Comparison of ENCODE assay signal across 9 mouse cellular contexts in the genomic region with DNA sequence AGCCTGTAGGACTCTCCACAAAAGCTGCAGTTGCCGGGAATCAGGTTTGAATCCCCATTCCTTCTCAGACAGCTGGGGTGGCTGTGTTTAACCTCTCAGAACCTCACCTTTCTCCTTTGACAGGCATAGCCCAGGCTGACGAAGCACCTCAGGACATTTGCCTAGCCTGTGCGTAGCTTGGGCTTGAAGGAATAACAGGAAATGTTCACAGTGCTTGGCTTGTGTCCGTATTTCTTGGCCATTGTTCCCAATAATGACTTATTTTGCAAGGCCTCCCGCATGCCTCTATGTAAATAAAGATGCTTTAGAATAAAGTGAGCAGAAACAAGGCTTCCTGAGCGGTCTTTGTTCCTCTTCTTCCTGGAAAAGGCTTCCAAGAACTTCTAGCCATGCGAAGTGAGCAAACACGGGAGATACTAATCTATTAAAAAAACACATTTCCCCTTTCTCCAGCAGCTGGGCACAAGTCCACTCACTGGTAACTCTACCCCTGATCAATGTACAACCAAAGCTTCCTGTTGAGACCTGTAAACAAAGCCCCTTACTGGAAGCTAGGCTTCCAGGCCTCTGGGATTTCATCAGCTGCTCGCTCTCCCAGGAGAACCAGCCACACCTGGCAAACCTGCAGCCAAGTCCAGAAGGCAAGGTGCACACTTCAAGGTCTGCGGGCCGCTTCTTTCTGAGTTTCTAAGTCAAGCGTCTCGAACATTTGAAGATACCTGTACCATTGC. TPM values are rescaled to one million over a fixed set of nuclear protein-coding genes. Genes with fewer than 3 reads are reported as not detected.
DNase-seq lines count a peak whose midpoint lies in the region; ATAC-seq and TF ChIP-seq lines count a peak whose summit lies in the region.
"Had no signal": no experiment of that assay in that cellular context is flagged by ENCODE, and none has a peak within 500 bp of the region (broad histone marks: within the 10 kb centered on the region; RNA-seq: fewer than 3 reads in every experiment).

No protein-coding gene starts in this region.

- TF ChIP-seq EP300 in liver, embryonic 14.5 days (IDR thresholded peaks at IDR 0.05; ENCODE audit: low read depth), result no peak

- ATAC-seq in liver, embryonic 14.5 days (ENCODE audit: insufficient read depth), result peak; percentile 32; the same call in 1 of the 2 replicates

- TF ChIP-seq POLR2A in kidney, adult 2 months (IDR thresholded peaks at IDR 0.05; ENCODE audit: low read depth, low read length), result no peak

- peak overlapping the region; percentile 57 for H3K4me3 ChIP-seq in E14TG2a.4 (replicated peaks; ENCODE audit: low read length)
- no peak overlapping the region for H3K4me3 ChIP-seq in kidney, adult 2 months (ENCODE audit: insufficient read depth, low read depth, low read length)
- H3K4me3 ChIP-seq in liver, embryonic 14.5 days (ENCODE audit: insufficient read depth in 1 of 2, low read depth in 2 of 2, low read length in 2 of 2), result no peak overlapping the region
- H3K4me3 ChIP-seq: limb, embryonic 12.5 days had no signal

- no peaks in the 10 kb centered on the region; the same call in 1 of the 2 replicates for H3K36me3 ChIP-seq in E14TG2a.4 (ENCODE audit: insufficient read depth, low read length)
- no peaks in the 10 kb centered on the region for H3K36me3 ChIP-seq in kidney, adult 2 months (ENCODE audit: control insufficient read depth, insufficient read depth, low read length)
- H3K36me3 ChIP-seq in liver, embryonic 14.5 days (replicated peaks; ENCODE audit: control insufficient read depth, insufficient read depth, low read depth), result no peaks in the 10 kb centered on the region
- H3K36me3 ChIP-seq: limb, embryonic 12.5 days had no signal

- WGBS in kidney, adult 2 months, result 37% methylated on average over 13 of the region's 13 CpGs
- 49% methylated on average over 13 of the region's 13 CpGs for WGBS in liver, embryonic 14.5 days (ENCODE audit: insufficient replicate concordance)

- H3K4me2 ChIP-seq in liver, embryonic 14.5 days (ENCODE audit: low read depth), result peak overlapping the region; percentile 40
- H3K4me2 ChIP-seq: limb, embryonic 12.5 days had no signal

- no peaks in the 10 kb centered on the region for H3K27me3 ChIP-seq in E14TG2a.4 (ENCODE audit: insufficient read depth, low read length)
- no peaks in the 10 kb centered on the region for H3K27me3 ChIP-seq in kidney, adult 2 months (replicated peaks; ENCODE audit: control insufficient read depth, insufficient read depth, low read length)
- no peaks in the 10 kb centered on the region for H3K27me3 ChIP-seq in liver, embryonic 14.5 days (ENCODE audit: control insufficient read depth, insufficient read depth, low read length)
- H3K27me3 ChIP-seq: limb, embryonic 12.5 days had no signal

- H3K27ac ChIP-seq in kidney, adult 2 months (ENCODE audit: insufficient read depth, low read depth, low read length), result peak overlapping the region; percentile 81
- H3K27ac ChIP-seq in liver, embryonic 14.5 days, result peak overlapping the region; percentile 36
- H3K27ac ChIP-seq: limb, embryonic 12.5 days had no signal

- H3K4me1 ChIP-seq in E14TG2a.4 (replicated peaks; ENCODE audit: low read depth, low read length), result peaks cover 85% of the 10 kb centered on the region
- peaks cover 17% of the 10 kb centered on the region for H3K4me1 ChIP-seq in kidney, adult 2 months (ENCODE audit: control insufficient read depth, insufficient read depth, low read length)
- peaks cover 0 to 15% of the 10 kb centered on the region in 2 experiments; a peak in 2 of 4 replicates for H3K4me1 ChIP-seq in liver, embryonic 14.5 days (replicated peaks; ENCODE audit: control insufficient read depth in 2 of 2, insufficient read depth in 2 of 2, low read length in 1 of 2)
- H3K4me1 ChIP-seq: limb, embryonic 12.5 days had no signal

- DNase-seq in ES-CJ7 (ENCODE audit: low read depth, low spot score), result peak; percentile 68
- DNase-seq in kidney, adult 2 months, result peak; percentile 88
- DNase-seq in liver, embryonic 14.5 days (ENCODE audit: low read depth in 3 of 3, low spot score in 3 of 3), result no peak
- no peak for DNase-seq in cerebellum, postnatal 36 days
- DNase-seq in left cerebral cortex, postnatal 14 days (ENCODE audit: low spot score in 2 of 2), result no peak
- no peak for DNase-seq in urinary bladder, postnatal 14 days (ENCODE audit: low spot score)
- DNase-seq: right cerebral cortex, postnatal 4 days had no signal

- no peak overlapping the region for H3K9ac ChIP-seq in liver, embryonic 14.5 days (replicated peaks)
- H3K9ac ChIP-seq: limb, embryonic 12.5 days had no signal

- intact Hi-C loops in left cerebral cortex, postnatal 14 days (cut with DNase I), result no loop called here

- H3K9me3 ChIP-seq in E14TG2a.4 (ENCODE audit: low read length), result peaks cover 11% of the 10 kb centered on the region
- H3K9me3 ChIP-seq in liver, embryonic 14.5 days (ENCODE audit: control insufficient read depth, low read length), result no peaks in the 10 kb centered on the region
- H3K9me3 ChIP-seq: limb, embryonic 12.5 days had no signal

- TF ChIP-seq CTCF in E14TG2a.4 (conservative IDR thresholded peaks at IDR 0.05; ENCODE audit: low read length), result no peak
- TF ChIP-seq CTCF in kidney, adult 2 months (conservative IDR thresholded peaks at IDR 0.05; ENCODE audit: insufficient read depth, insufficient read length, low read depth, low read length), result no peak
- no peak for TF ChIP-seq CTCF in liver, embryonic 14.5 days (IDR thresholded peaks at IDR 0.05; ENCODE audit: low read depth)

RNA-seq across cellular contexts. Expression of gene Xbp1, which starts 21.4 kb away (rescaled TPM):
- 99.8 and 102 TPM in 2 replicates for polyA plus RNA-seq in kidney, adult 2 months (2012; rRNA removed)
- 32.0 and 33.6 TPM in 2 replicates for polyA plus RNA-seq in liver, embryonic 14.5 days (2012; rRNA removed)
- 87.4 and 92.5 TPM in 2 replicates for polyA plus RNA-seq in liver, embryonic 14.5 days (2014; fragmentation: Nextera tagmentation; extraction: Ambion mirVana)
- total RNA-seq in left cerebral cortex, postnatal 14 days (2021), result 10 to 100 TPM; 79.2 to 97.0 TPM

RNA-seq across cellular contexts. Expression of gene Ccdc117, which starts 42.9 kb away (rescaled TPM):
- polyA plus RNA-seq in kidney, adult 2 months (2012; rRNA removed), result 7.8 and 9.4 TPM in 2 replicates
- polyA plus RNA-seq in liver, embryonic 14.5 days (2012; rRNA removed), result 3.9 and 6.3 TPM in 2 replicates
- 7.5 and 8.5 TPM in 2 replicates for polyA plus RNA-seq in liver, embryonic 14.5 days (2014; fragmentation: Nextera tagmentation; extraction: Ambion mirVana)
- total RNA-seq in left cerebral cortex, postnatal 14 days (2021), result 10 to 100 TPM; 10.8 to 11.7 TPM

RNA-seq across cellular contexts. Expression of gene Znrf3, which starts 54.4 kb away (rescaled TPM):
- polyA plus RNA-seq in kidney, adult 2 months (2012; rRNA removed), result 6.2 and 7.7 TPM in 2 replicates
- polyA plus RNA-seq in liver, embryonic 14.5 days (2012; rRNA removed), result 1.4 and 1.5 TPM in 2 replicates
- 2.3 and 2.4 TPM in 2 replicates for polyA plus RNA-seq in liver, embryonic 14.5 days (2014; fragmentation: Nextera tagmentation; extraction: Ambion mirVana)
- 10 to 100 TPM; 22.1 to 23.9 TPM for total RNA-seq in left cerebral cortex, postnatal 14 days (2021)

Comparison
In these comparisons a context has a peak if more than half of its experiments do, and no peak if none do; other contexts are left out.
1. DNase-seq: peak in ES-CJ7 (single experiment) and kidney, adult 2 months (single experiment); none in liver, embryonic 14.5 days (0 of 3), cerebellum, postnatal 36 days (0 of 2), left cerebral cortex, postnatal 14 days (0 of 2) and urinary bladder, postnatal 14 days (single experiment).